Mouse (Mus musculus): Measurements from ENCODE around the gene Hist1h2bq.

DNA sequence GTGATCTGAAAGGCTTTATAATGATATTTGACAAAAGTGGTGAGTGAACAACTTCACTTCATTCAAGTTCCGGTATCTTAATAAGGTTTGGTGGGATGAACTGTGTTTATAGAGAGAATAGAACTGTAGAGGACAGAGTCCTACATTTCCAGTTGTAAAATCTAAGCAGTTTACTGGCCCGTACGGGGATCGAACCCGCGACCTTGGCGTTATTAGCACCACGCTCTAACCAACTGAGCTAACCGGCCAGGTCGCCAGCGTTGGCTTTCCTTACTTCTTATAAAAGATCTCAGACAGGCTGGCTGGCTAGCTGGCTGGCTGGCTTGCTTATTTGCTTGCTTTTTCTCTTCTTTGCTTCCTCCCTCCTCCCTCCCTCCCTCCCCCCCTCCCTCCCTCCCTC, 45.1 kb upstream of the Hist1h2bq start:
- TF ChIP-seq CTCF (IDR thresholded peaks at IDR 0.05) = no peak
- no peak for TF ChIP-seq EP300 (IDR thresholded peaks at IDR 0.05)

All from lung, postnatal 0 days (tissue).